Mouse (Mus musculus): ENCODE data around the gene Rpl3. TPM values are rescaled to one million over a fixed set of nuclear protein-coding genes. Genes with fewer than 3 reads are reported as not detected.

Rpl3 gene
- polyA plus RNA-seq, 1 experiment from 2014 or later: 633 TPM

DNA sequence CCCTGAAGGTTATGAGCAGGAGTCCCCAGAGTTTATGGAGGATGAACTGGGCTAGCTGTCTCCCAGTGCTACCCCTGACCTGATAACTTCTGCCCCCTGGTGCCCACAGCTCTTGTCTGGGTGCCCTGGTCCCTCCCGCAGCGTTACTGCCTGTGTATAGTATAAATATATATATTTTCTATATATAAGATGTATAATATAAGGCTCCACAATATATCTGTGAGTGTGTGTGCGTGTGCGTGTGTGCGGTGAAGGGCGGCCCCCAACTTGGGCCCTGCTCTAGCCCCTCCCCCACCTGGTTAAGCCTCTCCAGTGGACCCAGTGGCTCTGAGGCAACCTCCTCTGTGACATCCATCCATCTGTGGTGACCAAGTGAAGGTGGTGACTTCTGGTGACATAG lies 27.4 kb upstream of the Rpl3 start:
- 89% methylated on average over 6 of the region's 6 CpGs for WGBS
- Histone ChIP-seq H3K4me3 (ENCODE audit: low read depth, low read length) (no peak overlapping the region), H3K4me1 (ENCODE audit: control insufficient read depth, insufficient read depth, low read length) (no peaks in the 10 kb centered on the region), H3K4me2 (ENCODE audit: low read depth, low read length) (no peak overlapping the region), H3K36me3 (ENCODE audit: control insufficient read depth, insufficient read depth, low read length) (peaks cover 6% of the 10 kb centered on the region), H3K27me3 (ENCODE audit: control insufficient read depth, insufficient read depth, low read length) (no peaks in the 10 kb centered on the region), H3K27ac (ENCODE audit: low read depth, low read length) (no peak overlapping the region), H3K9ac (replicated peaks; ENCODE audit: low read depth, low read length) (no peak overlapping the region), H3K9me3 (ENCODE audit: control insufficient read depth, low read length) (no peaks in the 10 kb centered on the region)
- no peak for ATAC-seq (ENCODE audit: low read depth)

DNA sequence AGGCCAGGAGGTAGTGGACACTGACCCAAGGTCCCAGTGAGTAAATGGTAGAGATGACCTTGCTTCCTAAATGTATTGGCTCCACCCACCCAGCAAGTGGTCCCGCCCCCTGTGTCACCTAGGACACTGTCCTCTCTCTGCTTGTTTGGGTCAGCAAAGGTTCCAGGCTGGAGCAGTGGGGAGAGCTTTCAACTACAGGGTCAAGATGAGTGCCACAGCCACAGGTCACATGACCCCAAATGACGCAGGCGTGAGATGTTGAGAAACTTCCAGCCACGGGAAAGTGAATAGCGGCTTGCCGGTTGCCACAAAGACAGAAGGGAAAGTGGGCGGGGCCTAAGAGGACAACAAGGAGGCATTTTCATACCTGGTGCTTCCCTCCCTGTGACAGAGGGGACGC lies 25.5 kb upstream of the Rpl3 start:
- no peak for ATAC-seq (ENCODE audit: low read depth)
- H3K36me3 ChIP-seq (ENCODE audit: control insufficient read depth, insufficient read depth, low read length): peaks cover 13% of the 10 kb centered on the region
- H3K27ac ChIP-seq (ENCODE audit: low read depth, low read length): no peak overlapping the region
- no peak overlapping the region for H3K4me2 ChIP-seq (ENCODE audit: low read depth, low read length)
- H3K27me3 ChIP-seq (ENCODE audit: control insufficient read depth, insufficient read depth, low read length): no peaks in the 10 kb centered on the region
- no peak overlapping the region for H3K9ac ChIP-seq (replicated peaks; ENCODE audit: low read depth, low read length)
- no peak overlapping the region for H3K4me3 ChIP-seq (ENCODE audit: low read depth, low read length)
- H3K4me1 ChIP-seq (ENCODE audit: control insufficient read depth, insufficient read depth, low read length): no peaks in the 10 kb centered on the region
- 62% methylated on average over 8 of the region's 8 CpGs for WGBS
- H3K9me3 ChIP-seq (ENCODE audit: control insufficient read depth, low read length): no peaks in the 10 kb centered on the region

DNA sequence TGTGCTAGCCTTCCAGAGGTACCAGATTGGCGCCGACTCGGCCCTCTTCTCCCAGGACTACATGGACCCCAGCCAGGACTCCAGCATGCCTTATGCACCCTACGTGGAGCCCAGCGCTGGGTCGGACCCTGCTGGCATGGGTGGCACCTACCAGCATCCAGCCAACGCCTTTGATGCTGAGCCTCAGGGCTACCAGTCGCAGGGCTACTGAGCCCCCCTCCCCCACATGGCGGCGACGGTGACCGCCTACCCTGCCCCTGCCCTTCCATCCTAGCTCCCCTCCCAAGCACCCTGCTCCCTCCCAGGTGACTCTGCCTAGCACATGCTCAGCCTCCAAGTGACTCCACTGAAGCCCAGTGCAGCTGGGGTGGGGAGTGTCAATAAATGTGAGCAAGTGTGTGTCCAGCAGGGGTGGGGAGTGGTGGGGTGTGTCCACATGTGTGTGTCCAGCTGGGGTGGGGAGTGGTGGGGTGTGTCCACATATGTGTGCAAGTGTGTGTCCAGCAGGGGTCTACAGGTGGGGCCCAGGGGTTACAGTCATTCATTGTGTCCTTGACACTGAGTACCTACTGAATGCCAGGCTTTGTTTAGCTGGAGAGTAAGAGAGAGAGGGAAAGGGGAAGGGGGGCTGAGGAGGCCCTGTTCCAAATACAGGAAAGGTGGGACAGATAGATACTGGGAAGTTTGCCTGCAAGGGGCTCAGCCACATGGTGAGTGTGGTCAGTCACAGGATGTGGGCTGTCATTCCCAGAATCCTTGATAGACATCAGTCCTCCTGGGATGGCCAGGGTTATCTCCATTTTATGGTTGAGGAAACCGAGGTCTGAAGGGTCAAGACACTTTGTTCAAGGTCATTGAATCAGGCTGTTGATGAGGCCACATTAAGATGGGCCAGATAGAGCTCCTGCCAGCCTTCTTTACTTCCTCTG lies 24.5 kb upstream of the Rpl3 start:
- Histone ChIP-seq H3K27ac (ENCODE audit: low read depth, low read length) (no peak overlapping the region), H3K27me3 (ENCODE audit: control insufficient read depth, insufficient read depth, low read length) (no peaks in the 10 kb centered on the region), H3K9me3 (ENCODE audit: control insufficient read depth, low read length) (no peaks in the 10 kb centered on the region), H3K4me3 (ENCODE audit: low read depth, low read length) (no peak overlapping the region), H3K36me3 (ENCODE audit: control insufficient read depth, insufficient read depth, low read length) (peaks cover 13% of the 10 kb centered on the region), H3K4me1 (ENCODE audit: control insufficient read depth, insufficient read depth, low read length) (no peaks in the 10 kb centered on the region), H3K9ac (replicated peaks; ENCODE audit: low read depth, low read length) (no peak overlapping the region), H3K4me2 (ENCODE audit: low read depth, low read length) (no peak overlapping the region)
- WGBS: 68% methylated on average over 13 of the region's 13 CpGs
- ATAC-seq (ENCODE audit: low read depth): no peak

DNA sequence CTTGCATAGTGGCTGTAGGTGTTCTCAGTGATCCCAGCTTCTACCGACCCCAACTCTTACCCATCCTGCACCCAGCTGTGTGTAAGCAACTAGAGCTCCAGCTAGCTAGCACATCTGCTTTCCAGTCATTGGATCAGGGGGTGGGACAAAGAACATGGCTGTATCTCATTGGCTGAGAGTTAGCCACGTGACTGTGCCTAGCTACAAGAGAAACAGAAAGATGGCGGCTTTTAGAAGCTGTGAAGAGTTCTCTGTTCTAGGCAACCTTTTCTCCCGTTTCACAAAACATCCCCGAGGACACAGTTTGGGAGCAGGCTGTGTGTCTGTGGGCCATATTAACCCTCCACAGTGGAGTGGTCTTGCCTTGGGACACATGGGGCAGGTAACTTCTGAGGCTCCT lies 23.6 kb upstream of the Rpl3 start:
- H3K4me2 ChIP-seq (ENCODE audit: low read depth, low read length): no peak overlapping the region

DNA sequence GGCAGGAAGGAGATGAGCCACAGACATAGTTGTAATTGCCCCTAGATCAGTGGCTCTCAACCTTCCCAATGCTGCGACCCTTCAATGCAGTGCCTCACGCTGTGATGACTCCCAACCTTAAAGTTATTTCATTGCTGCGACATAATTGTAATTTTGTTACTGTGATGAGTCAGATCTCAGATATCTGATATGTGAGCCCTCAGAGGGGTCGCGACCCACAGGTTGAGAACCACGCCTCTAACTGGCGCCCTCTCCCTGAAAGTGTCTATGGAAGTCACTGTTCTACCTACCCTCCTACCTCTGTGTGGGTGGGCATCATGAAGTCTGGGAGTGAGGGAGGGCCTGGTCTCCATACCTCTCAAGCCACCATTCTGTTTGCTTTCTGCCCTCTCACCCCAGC lies 22.7 kb upstream of the Rpl3 start:
- Histone ChIP-seq H3K9me3 (ENCODE audit: control insufficient read depth, low read length) (no peaks in the 10 kb centered on the region), H3K4me3 (ENCODE audit: low read depth, low read length) (no peak overlapping the region), H3K27me3 (ENCODE audit: control insufficient read depth, insufficient read depth, low read length) (no peaks in the 10 kb centered on the region), H3K4me2 (ENCODE audit: low read depth, low read length) (no peak overlapping the region), H3K36me3 (ENCODE audit: control insufficient read depth, insufficient read depth, low read length) (peaks cover 13% of the 10 kb centered on the region), H3K4me1 (ENCODE audit: control insufficient read depth, insufficient read depth, low read length) (no peaks in the 10 kb centered on the region), H3K9ac (replicated peaks; ENCODE audit: low read depth, low read length) (no peak overlapping the region), H3K27ac (ENCODE audit: low read depth, low read length) (no peak overlapping the region)
- no peak for ATAC-seq (ENCODE audit: low read depth)
- WGBS: 96% methylated on average over 7 of the region's 7 CpGs

More for the DNA sequence above, 23.6 kb upstream of the Rpl3 start:
- Histone ChIP-seq H3K4me1 (ENCODE audit: control insufficient read depth, insufficient read depth, low read length) (no peaks in the 10 kb centered on the region), H3K36me3 (ENCODE audit: control insufficient read depth, insufficient read depth, low read length) (peaks cover 13% of the 10 kb centered on the region), H3K27ac (ENCODE audit: low read depth, low read length) (no peak overlapping the region), H3K9me3 (ENCODE audit: control insufficient read depth, low read length) (no peaks in the 10 kb centered on the region), H3K27me3 (ENCODE audit: control insufficient read depth, insufficient read depth, low read length) (no peaks in the 10 kb centered on the region), H3K4me3 (ENCODE audit: low read depth, low read length) (no peak overlapping the region), H3K9ac (replicated peaks; ENCODE audit: low read depth, low read length) (no peak overlapping the region)
- 64% methylated on average over 5 of the region's 5 CpGs for WGBS
- no peak for ATAC-seq (ENCODE audit: low read depth)

DNA sequence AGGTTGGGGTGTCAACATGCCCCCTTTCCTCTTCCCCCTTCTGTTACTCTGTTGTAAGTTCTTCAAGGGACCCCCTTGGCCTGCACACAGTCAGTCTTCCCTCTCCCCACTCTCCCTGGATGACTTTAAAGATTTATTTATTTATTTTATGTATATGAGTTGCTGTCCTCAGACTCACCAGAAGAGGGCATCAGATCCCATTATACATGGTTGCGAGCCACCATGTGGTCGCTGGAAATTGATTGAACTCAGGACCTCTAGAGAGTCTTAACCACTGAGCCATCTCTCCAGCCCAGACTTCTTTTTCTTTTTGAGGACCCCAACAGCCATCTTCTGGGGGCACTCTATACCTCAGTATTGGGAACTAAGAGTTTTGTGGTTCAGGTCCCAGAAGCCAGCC lies 20.8 kb upstream of the Rpl3 start:
- WGBS: 41% methylated on average over 2 of the region's 2 CpGs
- ATAC-seq (ENCODE audit: low read depth): no peak

DNA sequence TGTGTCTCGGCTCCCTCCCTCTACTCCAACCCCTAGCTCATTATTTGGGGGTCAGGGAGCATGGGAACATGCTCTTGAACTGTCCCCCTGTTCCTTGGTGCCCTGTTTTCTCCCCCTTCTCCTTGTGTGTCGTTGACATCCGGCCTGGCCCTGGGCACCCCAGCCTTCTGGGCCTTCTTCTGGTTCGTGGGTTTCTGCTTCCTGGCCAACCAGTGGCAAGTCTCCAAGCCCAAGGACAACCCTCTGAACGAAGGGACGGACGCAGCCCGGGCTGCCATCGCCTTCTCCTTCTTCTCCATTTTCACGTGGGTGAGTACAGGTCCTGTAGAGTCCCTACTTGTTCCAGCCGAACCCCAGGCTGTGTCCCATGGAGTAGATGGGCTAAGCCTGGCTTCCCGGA lies 19.8 kb upstream of the Rpl3 start:
- H3K27ac ChIP-seq (ENCODE audit: low read depth, low read length): no peak overlapping the region
- 89% methylated on average over 12 of the region's 12 CpGs for WGBS
- H3K4me1 ChIP-seq (ENCODE audit: control insufficient read depth, insufficient read depth, low read length): no peaks in the 10 kb centered on the region

More for the DNA sequence above, 20.8 kb upstream of the Rpl3 start:
- H3K9ac ChIP-seq (replicated peaks; ENCODE audit: low read depth, low read length): no peak overlapping the region
- H3K4me2 ChIP-seq (ENCODE audit: low read depth, low read length): no peak overlapping the region
- no peaks in the 10 kb centered on the region for H3K27me3 ChIP-seq (ENCODE audit: control insufficient read depth, insufficient read depth, low read length)
- H3K27ac ChIP-seq (ENCODE audit: low read depth, low read length): no peak overlapping the region
- no peak overlapping the region for H3K4me3 ChIP-seq (ENCODE audit: low read depth, low read length)
- peaks cover 13% of the 10 kb centered on the region for H3K36me3 ChIP-seq (ENCODE audit: control insufficient read depth, insufficient read depth, low read length)
- H3K4me1 ChIP-seq (ENCODE audit: control insufficient read depth, insufficient read depth, low read length): no peaks in the 10 kb centered on the region
- H3K9me3 ChIP-seq (ENCODE audit: control insufficient read depth, low read length): no peaks in the 10 kb centered on the region

DNA sequence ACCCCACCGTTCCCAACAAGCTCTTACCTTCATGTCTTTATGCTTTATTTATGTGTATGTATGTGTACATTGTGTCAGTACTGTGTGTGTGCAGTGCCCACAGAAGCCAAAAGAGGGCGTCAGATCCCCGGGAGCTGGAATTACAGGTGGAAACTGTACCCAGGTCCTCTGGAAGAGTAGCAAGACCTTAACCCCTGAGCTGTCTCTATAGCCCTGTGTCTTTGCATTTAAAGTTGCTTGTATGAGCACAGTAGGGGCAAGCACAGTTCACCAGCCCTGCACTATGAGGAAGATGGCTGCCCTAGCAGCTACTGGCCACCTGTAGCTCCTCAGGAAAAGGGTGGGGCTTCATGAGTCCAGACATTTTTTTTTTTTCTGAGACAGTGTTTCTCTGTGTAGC lies 15.9 kb upstream of the Rpl3 start:
- Histone ChIP-seq H3K4me2 (ENCODE audit: low read depth, low read length) (no peak overlapping the region), H3K27ac (ENCODE audit: low read depth, low read length) (no peak overlapping the region), H3K36me3 (ENCODE audit: control insufficient read depth, insufficient read depth, low read length) (peaks cover 3% of the 10 kb centered on the region; the same call in 1 of the 2 replicates), H3K9me3 (ENCODE audit: control insufficient read depth, low read length) (no peaks in the 10 kb centered on the region), H3K4me3 (ENCODE audit: low read depth, low read length) (no peak overlapping the region), H3K4me1 (ENCODE audit: control insufficient read depth, insufficient read depth, low read length) (no peaks in the 10 kb centered on the region), H3K9ac (replicated peaks; ENCODE audit: low read depth, low read length) (no peak overlapping the region), H3K27me3 (ENCODE audit: control insufficient read depth, insufficient read depth, low read length) (no peaks in the 10 kb centered on the region)
- 95% methylated on average over 3 of the region's 3 CpGs for WGBS
- ATAC-seq (ENCODE audit: low read depth): no peak

More for the DNA sequence above, 19.8 kb upstream of the Rpl3 start:
- Histone ChIP-seq H3K4me2 (ENCODE audit: low read depth, low read length) (no peak overlapping the region), H3K9me3 (ENCODE audit: control insufficient read depth, low read length) (no peaks in the 10 kb centered on the region), H3K9ac (replicated peaks; ENCODE audit: low read depth, low read length) (no peak overlapping the region), H3K27me3 (ENCODE audit: control insufficient read depth, insufficient read depth, low read length) (no peaks in the 10 kb centered on the region), H3K36me3 (ENCODE audit: control insufficient read depth, insufficient read depth, low read length) (peaks cover 13% of the 10 kb centered on the region), H3K4me3 (ENCODE audit: low read depth, low read length) (no peak overlapping the region)
- ATAC-seq (ENCODE audit: low read depth): no peak

DNA sequence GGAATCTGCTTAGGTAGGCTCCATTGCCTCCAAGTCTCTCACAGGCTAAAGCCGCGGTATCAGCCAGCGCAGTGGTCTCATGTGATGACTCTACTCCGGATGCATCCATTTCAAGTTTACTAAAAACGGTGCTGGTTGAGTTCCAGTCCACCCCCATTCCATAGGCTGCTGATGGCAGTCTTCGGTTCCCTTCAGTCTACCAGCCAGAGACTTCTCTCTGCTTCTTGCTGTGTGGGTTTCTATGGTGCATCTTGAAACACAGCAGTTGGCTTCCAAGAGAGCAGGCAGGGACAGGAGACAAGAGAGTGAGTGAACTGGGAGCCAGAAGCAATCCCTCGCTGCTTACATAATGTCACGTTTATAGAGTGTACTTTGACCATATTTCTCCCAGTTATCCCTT lies 15.5 kb upstream of the Rpl3 start:
- WGBS: 98% methylated on average over 8 of the region's 8 CpGs
- H3K27ac ChIP-seq (ENCODE audit: low read depth, low read length): no peak overlapping the region
- no peak for ATAC-seq (ENCODE audit: low read depth)

More for the DNA sequence above, 15.5 kb upstream of the Rpl3 start:
- H3K4me2 ChIP-seq (ENCODE audit: low read depth, low read length): no peak overlapping the region
- no peaks in the 10 kb centered on the region; the same call in 1 of the 2 replicates for H3K36me3 ChIP-seq (ENCODE audit: control insufficient read depth, insufficient read depth, low read length)
- no peaks in the 10 kb centered on the region for H3K4me1 ChIP-seq (ENCODE audit: control insufficient read depth, insufficient read depth, low read length)
- no peaks in the 10 kb centered on the region for H3K27me3 ChIP-seq (ENCODE audit: control insufficient read depth, insufficient read depth, low read length)
- no peak overlapping the region for H3K4me3 ChIP-seq (ENCODE audit: low read depth, low read length)
- no peak overlapping the region for H3K9ac ChIP-seq (replicated peaks; ENCODE audit: low read depth, low read length)
- H3K9me3 ChIP-seq (ENCODE audit: control insufficient read depth, low read length): no peaks in the 10 kb centered on the region

Measured in neural tube, embryonic 14.5 days (tissue).